Mouse (Mus musculus) erythroblast, embryonic 14.5 days (primary cell): Measurements from ENCODE around the gene Stard13.

Experiments
- GATA1 ChIP-seq: IDR thresholded peaks from 2 replicates; pipeline ENCODE4 v1.6.1; 2012; ENCODE audit warnings: low read length, inconsistent platforms, mixed read lengths
- TAL1 ChIP-seq: IDR thresholded peaks from 3 replicates; pipeline ENCODE4 v1.6.1; 2012; ENCODE audit warnings: low read length, inconsistent platforms, mixed read lengths

GRCm38 (mm10) chr5:151111080-151111871 is 122.4 kb downstream of the Stard13 start:
- TF ChIP-seq TAL1 (no peak), GATA1 (no peak)
